Mouse (Mus musculus) T-helper 2 cell (primary cell): ENCODE results near the gene Zfp105.

Experiments
- in situ Hi-C: fragments of 300-600 bp; cut with MboI, MseI; formaldehyde crosslinking; loops from one replicate; pipeline ENCODE4 v1.15.1; 2025; ENCODE audit warnings: high pct_unique_total_duplicates

Zfp105 gene

GRCm38 (mm10) chr9:122922936-122923381 is at the start of gene Zfp105:
Zfp105 (plus strand) TSS chr9:122923072.
- in situ Hi-C loops, result no loop called here

- in situ Hi-C loops, result loop anchor here (10.0 kb wide), 1 partner anchor 760 kb away; the partner anchor contains the start of gene Snrk
These were observed 48.2 kb upstream of the Zfp105 start for GRCm38 (mm10) chr9:122874653-122875052.

GRCm38 (mm10) chr9:122875145-122875544 is 47.7 kb upstream of the Zfp105 start:
- in situ Hi-C loops, result loop anchor here (10.0 kb wide), 1 partner anchor 760 kb away; the partner anchor contains the start of gene Snrk

- in situ Hi-C loops, result no loop called here
These were observed 37.5 kb upstream of the Zfp105 start, which contains the start of gene Zkscan7 for GRCm38 (mm10) chr9:122885385-122885784. Zkscan7 (plus strand) TSS chr9:122885685.

GRCm38 (mm10) chr9:122886372-122887179 is 36.3 kb upstream of the Zfp105 start:
- in situ Hi-C loops, result no loop called here

GRCm38 (mm10) chr9:122901047-122901446 is 21.8 kb upstream of the Zfp105 start:
- in situ Hi-C loops, result no loop called here

GRCm38 (mm10) chr9:122902717-122903535 is 19.9 kb upstream of the Zfp105 start:
- in situ Hi-C loops, result no loop called here

- in situ Hi-C loops, result no loop called here
These were observed 436 bp upstream of the Zfp105 start for GRCm38 (mm10) chr9:122922436-122922835.

- in situ Hi-C loops, result no loop called here
These were observed 6.0 kb downstream of the Zfp105 start for GRCm38 (mm10) chr9:122928915-122929314.

- in situ Hi-C loops, result loop anchor here (10.0 kb wide), 2 partner anchors 216 to 656 kb away; partner anchors contain the start of gene Ano10
These were observed 28.0 kb downstream of the Zfp105 start, which contains the start of the genes 1110059G10Rik and Kif15 for GRCm38 (mm10) chr9:122950643-122951475. 1110059G10Rik (minus strand) TSS chr9:122951000. Kif15 (plus strand) TSS chr9:122951046.
